In genomic region chr15:98479568-98480102, GRCm38 (mm10) we compare ENCODE assay signal across 46 mouse cellular contexts. TPM values are rescaled to one million over a fixed set of nuclear protein-coding genes. Genes with fewer than 3 reads are reported as not detected.
"Had no signal": no experiment of that assay in that cellular context is flagged by ENCODE, and none has a peak within 500 bp of the region (broad histone marks: within the 10 kb centered on the region; RNA-seq: fewer than 3 reads in every experiment).

No protein-coding gene starts in this region.

- H3K27ac ChIP-seq: limb, embryonic 10.5 days; limb, embryonic 12.5 days; limb, embryonic 13.5 days; limb, embryonic 15.5 days; liver, embryonic 13.5 days; liver, embryonic 14.5 days; liver, embryonic 15.5 days; lung, embryonic 15.5 days; macrophage; midbrain, embryonic 10.5 days; midbrain, embryonic 12.5 days; midbrain, embryonic 13.5 days; midbrain, embryonic 15.5 days had no signal

- H3K4me3 ChIP-seq: limb, embryonic 10.5 days; limb, embryonic 12.5 days; limb, embryonic 13.5 days; limb, embryonic 15.5 days; liver, embryonic 13.5 days; liver, embryonic 15.5 days; lung, embryonic 15.5 days; megakaryocyte, embryonic 14.5 days; midbrain, embryonic 10.5 days; midbrain, embryonic 12.5 days; midbrain, embryonic 13.5 days; midbrain, embryonic 15.5 days; myocyte had no signal

- H3K36me3 ChIP-seq: limb, embryonic 10.5 days; limb, embryonic 12.5 days; limb, embryonic 13.5 days; limb, embryonic 15.5 days; liver, embryonic 13.5 days; liver, embryonic 15.5 days; lung, embryonic 15.5 days; midbrain, embryonic 10.5 days; midbrain, embryonic 12.5 days; midbrain, embryonic 13.5 days; midbrain, embryonic 15.5 days had no signal

- ATAC-seq: liver, postnatal 0 days; lung, postnatal 0 days; midbrain, embryonic 13.5 days; midbrain, embryonic 15.5 days; midbrain, embryonic 16.5 days had no signal

- H3K4me1 ChIP-seq: limb, embryonic 12.5 days; limb, embryonic 15.5 days; liver, embryonic 13.5 days; liver, embryonic 15.5 days; lung, embryonic 15.5 days; midbrain, embryonic 10.5 days; midbrain, embryonic 12.5 days; midbrain, embryonic 13.5 days; midbrain, embryonic 15.5 days had no signal

- H3K4me2 ChIP-seq: limb, embryonic 12.5 days; limb, embryonic 13.5 days; limb, embryonic 15.5 days; liver, embryonic 11.5 days; liver, embryonic 13.5 days; liver, embryonic 15.5 days; lung, embryonic 14.5 days; lung, embryonic 15.5 days; midbrain, embryonic 11.5 days; midbrain, embryonic 12.5 days; midbrain, embryonic 13.5 days; midbrain, embryonic 15.5 days had no signal

- DNase-seq: left cerebral cortex, postnatal 4 days; liver; liver, embryonic 13.5 days; liver, postnatal 0 days; lung, adult 18-20 months; lung, adult 2 months; lung, embryonic 14.5 days; lung, postnatal 10 days; lung, postnatal 14 days; lung, postnatal 36 days; lung, postnatal 4 days; midbrain, embryonic 14.5 days had no signal

- H3K9me3 ChIP-seq: limb, embryonic 10.5 days; limb, embryonic 12.5 days; limb, embryonic 13.5 days; limb, embryonic 15.5 days; liver, embryonic 13.5 days; liver, embryonic 15.5 days; lung, embryonic 15.5 days; megakaryocyte, embryonic 14.5 days; midbrain, embryonic 10.5 days; midbrain, embryonic 12.5 days; midbrain, embryonic 13.5 days; midbrain, embryonic 15.5 days had no signal

- H3K27me3 ChIP-seq: limb, embryonic 12.5 days; limb, embryonic 15.5 days; liver, embryonic 13.5 days; liver, embryonic 15.5 days; lung, embryonic 15.5 days; midbrain, embryonic 12.5 days; midbrain, embryonic 13.5 days; midbrain, embryonic 15.5 days had no signal

- H3K9ac ChIP-seq: limb, embryonic 12.5 days; limb, embryonic 13.5 days; limb, embryonic 15.5 days; liver, embryonic 13.5 days; liver, embryonic 14.5 days; liver, embryonic 15.5 days; liver, postnatal 0 days; lung, embryonic 14.5 days; lung, embryonic 15.5 days; midbrain, embryonic 12.5 days; midbrain, embryonic 13.5 days; midbrain, embryonic 15.5 days had no signal

RNA-seq across cellular contexts. Expression of gene Lalba, which starts 2.9 kb away (rescaled TPM):
- total RNA-seq: left cerebral cortex, adult 8-10 months; left cerebral cortex, postnatal 10 days; left cerebral cortex, postnatal 14 days; left cerebral cortex, postnatal 25 days; left cerebral cortex, postnatal 36 days; left cerebral cortex, postnatal 4 days; liver, adult 2 months; megakaryocyte progenitor cell, adult 5-6 weeks; megakaryocyte, adult 5-6 weeks; megakaryocyte-erythroid progenitor cell, adult 5-6 weeks; midbrain, postnatal 0 days; monocyte, adult 5-6 weeks had no signal
- polyA plus RNA-seq: limb, embryonic 11.5 days; liver, adult 2 months; liver, embryonic 11.5 days; liver, embryonic 13.5 days; liver, embryonic 14.5 days; liver, embryonic 15.5 days; liver, embryonic 16.5 days; liver, postnatal 0 days; macrophage; midbrain, embryonic 11.5 days; midbrain, embryonic 12.5 days; midbrain, embryonic 13.5 days; midbrain, embryonic 14.5 days; midbrain, embryonic 15.5 days; midbrain, embryonic 16.5 days; midbrain, postnatal 0 days; myocyte; neural tube, embryonic 11.5 days had no signal

RNA-seq across cellular contexts. Expression of gene OR5BS1P, which starts 9.9 kb away (rescaled TPM):
- total RNA-seq: left cerebral cortex, adult 8-10 months; left cerebral cortex, postnatal 10 days; left cerebral cortex, postnatal 14 days; left cerebral cortex, postnatal 25 days; left cerebral cortex, postnatal 36 days; left cerebral cortex, postnatal 4 days; liver, adult 2 months; megakaryocyte progenitor cell, adult 5-6 weeks; megakaryocyte, adult 5-6 weeks; megakaryocyte-erythroid progenitor cell, adult 5-6 weeks; midbrain, postnatal 0 days; monocyte, adult 5-6 weeks had no signal
- polyA plus RNA-seq: limb, embryonic 10.5 days; limb, embryonic 11.5 days; limb, embryonic 12.5 days; limb, embryonic 13.5 days; limb, embryonic 14.5 days; limb, embryonic 15.5 days; liver, adult 2 months; liver, embryonic 11.5 days; liver, embryonic 13.5 days; liver, embryonic 14.5 days; liver, embryonic 15.5 days; liver, embryonic 16.5 days; liver, postnatal 0 days; lung, embryonic 14.5 days; lung, embryonic 15.5 days; lung, embryonic 16.5 days; lung, postnatal 0 days; macrophage; midbrain, embryonic 10.5 days; midbrain, embryonic 11.5 days; midbrain, embryonic 12.5 days; midbrain, embryonic 13.5 days; midbrain, embryonic 14.5 days; midbrain, embryonic 15.5 days; midbrain, embryonic 16.5 days; midbrain, postnatal 0 days; myocyte; neural tube, embryonic 11.5 days had no signal

RNA-seq across cellular contexts. Expression of gene Olfr279, which starts 12.6 kb away (rescaled TPM):
- total RNA-seq: left cerebral cortex, adult 8-10 months; left cerebral cortex, postnatal 10 days; left cerebral cortex, postnatal 25 days; left cerebral cortex, postnatal 36 days; left cerebral cortex, postnatal 4 days; liver, adult 2 months; megakaryocyte progenitor cell, adult 5-6 weeks; megakaryocyte, adult 5-6 weeks; megakaryocyte-erythroid progenitor cell, adult 5-6 weeks; midbrain, postnatal 0 days; monocyte, adult 5-6 weeks had no signal
- polyA plus RNA-seq: limb, embryonic 10.5 days; limb, embryonic 11.5 days; limb, embryonic 12.5 days; limb, embryonic 13.5 days; limb, embryonic 14.5 days; limb, embryonic 15.5 days; liver, adult 2 months; liver, embryonic 11.5 days; liver, embryonic 13.5 days; liver, embryonic 14.5 days; liver, embryonic 15.5 days; liver, embryonic 16.5 days; liver, postnatal 0 days; lung, embryonic 14.5 days; lung, embryonic 15.5 days; lung, embryonic 16.5 days; lung, postnatal 0 days; macrophage; midbrain, embryonic 10.5 days; midbrain, embryonic 11.5 days; midbrain, embryonic 12.5 days; midbrain, embryonic 13.5 days; midbrain, embryonic 14.5 days; midbrain, embryonic 15.5 days; midbrain, embryonic 16.5 days; midbrain, postnatal 0 days; myocyte; neural tube, embryonic 11.5 days had no signal

RNA-seq across cellular contexts. Expression of gene Olfr281, which starts 27.2 kb away (rescaled TPM):
- total RNA-seq: left cerebral cortex, adult 8-10 months; left cerebral cortex, postnatal 10 days; left cerebral cortex, postnatal 14 days; left cerebral cortex, postnatal 25 days; left cerebral cortex, postnatal 36 days; left cerebral cortex, postnatal 4 days; liver, adult 2 months; megakaryocyte progenitor cell, adult 5-6 weeks; megakaryocyte, adult 5-6 weeks; megakaryocyte-erythroid progenitor cell, adult 5-6 weeks; midbrain, postnatal 0 days; monocyte, adult 5-6 weeks had no signal
- polyA plus RNA-seq: limb, embryonic 10.5 days; limb, embryonic 11.5 days; limb, embryonic 12.5 days; limb, embryonic 13.5 days; limb, embryonic 14.5 days; limb, embryonic 15.5 days; liver, adult 2 months; liver, embryonic 11.5 days; liver, embryonic 13.5 days; liver, embryonic 14.5 days; liver, embryonic 15.5 days; liver, embryonic 16.5 days; liver, postnatal 0 days; lung, adult 2 months; lung, embryonic 14.5 days; lung, embryonic 15.5 days; lung, embryonic 16.5 days; lung, postnatal 0 days; macrophage; midbrain, embryonic 10.5 days; midbrain, embryonic 11.5 days; midbrain, embryonic 12.5 days; midbrain, embryonic 13.5 days; midbrain, embryonic 14.5 days; midbrain, embryonic 15.5 days; midbrain, embryonic 16.5 days; midbrain, postnatal 0 days; myocyte; neural tube, embryonic 11.5 days had no signal

RNA-seq across cellular contexts. Expression of gene Olfr282, which starts 48.6 kb away (rescaled TPM):
- total RNA-seq: left cerebral cortex, adult 8-10 months; left cerebral cortex, postnatal 10 days; left cerebral cortex, postnatal 14 days; left cerebral cortex, postnatal 25 days; left cerebral cortex, postnatal 36 days; left cerebral cortex, postnatal 4 days; liver, adult 2 months; megakaryocyte progenitor cell, adult 5-6 weeks; megakaryocyte, adult 5-6 weeks; megakaryocyte-erythroid progenitor cell, adult 5-6 weeks; midbrain, postnatal 0 days; monocyte, adult 5-6 weeks had no signal
- polyA plus RNA-seq: limb, embryonic 10.5 days; limb, embryonic 11.5 days; limb, embryonic 12.5 days; limb, embryonic 13.5 days; limb, embryonic 14.5 days; limb, embryonic 15.5 days; liver, adult 2 months; liver, embryonic 11.5 days; liver, embryonic 13.5 days; liver, embryonic 14.5 days; liver, embryonic 15.5 days; liver, embryonic 16.5 days; liver, postnatal 0 days; lung, adult 2 months; lung, embryonic 14.5 days; lung, embryonic 15.5 days; lung, embryonic 16.5 days; lung, postnatal 0 days; macrophage; midbrain, embryonic 10.5 days; midbrain, embryonic 11.5 days; midbrain, embryonic 12.5 days; midbrain, embryonic 13.5 days; midbrain, embryonic 14.5 days; midbrain, embryonic 15.5 days; midbrain, embryonic 16.5 days; midbrain, postnatal 0 days; myocyte; neural tube, embryonic 11.5 days had no signal
